Comparison of ENCODE assay signal across 8 mouse cellular contexts in the genomic region with DNA sequence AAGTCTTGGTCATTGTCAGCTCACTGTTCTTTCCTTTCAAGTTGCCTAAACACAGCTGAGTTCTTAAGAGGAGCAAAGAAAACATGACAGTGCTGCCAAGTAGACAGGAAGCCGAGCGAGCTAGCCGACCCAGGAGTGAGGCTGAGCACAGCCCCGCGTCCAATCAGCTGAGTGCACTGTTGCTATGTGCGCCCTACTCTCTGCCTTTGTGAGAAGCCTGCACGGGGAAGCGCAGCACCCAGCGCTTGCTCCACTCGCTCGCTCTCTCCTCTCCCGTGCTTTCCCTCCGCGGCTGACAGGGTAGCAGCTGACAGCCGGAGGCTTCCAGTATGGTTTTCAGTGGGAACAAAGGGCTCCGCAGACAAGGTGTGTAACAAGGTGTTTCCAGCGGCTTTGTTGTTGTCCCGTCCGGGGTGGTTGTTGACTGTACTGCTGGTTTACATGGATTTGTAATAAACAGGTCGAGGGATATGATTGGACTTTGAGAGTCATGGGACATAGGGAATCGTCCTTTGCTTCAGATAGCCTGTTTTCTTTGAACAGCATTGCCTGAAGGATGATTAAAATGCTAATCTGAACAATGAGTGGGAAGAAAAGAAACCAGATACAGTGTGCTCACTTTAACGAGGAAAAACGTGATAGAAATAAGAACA. TPM values are rescaled to one million over a fixed set of nuclear protein-coding genes. Genes with fewer than 3 reads are reported as not detected.
DNase-seq lines count a peak whose midpoint lies in the region; ATAC-seq lines count a peak whose summit lies in the region.

No protein-coding gene starts in this region.

- H3K4me1 ChIP-seq in intestine, embryonic 14.5 days (replicated peaks; ENCODE audit: control insufficient read depth, insufficient read depth, low read length), result peaks cover 20% of the 10 kb centered on the region

- H3K9ac ChIP-seq in intestine, embryonic 14.5 days (ENCODE audit: low read length), result peak overlapping the region; percentile 62

- DNase-seq in adrenal gland, adult (ENCODE audit: inconsistent age in 2 of 2, low spot score in 1 of 2), result peak; percentile 94 to 98
- peak; percentile 95 for DNase-seq in embryo, embryonic 10 days (ENCODE audit: low spot score)
- peak; percentile 80 to 85 for DNase-seq in gastrocnemius, postnatal 36 days
- peak; percentile 90 for DNase-seq in intestine, embryonic 14.5 days (ENCODE audit: low spot score)
- peak; percentile 88 to 92 for DNase-seq in left cerebral cortex, postnatal 10 days (ENCODE audit: extremely low spot score in 1 of 2, low spot score in 2 of 2)
- peak; percentile 94 to 96 for DNase-seq in right cerebral cortex, postnatal 10 days (ENCODE audit: low spot score in 2 of 2)
- peak; percentile 88 for DNase-seq in urinary bladder, postnatal 14 days (ENCODE audit: low spot score)

- H3K9me3 ChIP-seq in intestine, embryonic 14.5 days (ENCODE audit: control insufficient read depth, low read length), result no peaks in the 10 kb centered on the region

- H3K4me3 ChIP-seq in intestine, embryonic 14.5 days (ENCODE audit: low read depth, low read length), result peak overlapping the region; percentile 53

- H3K27me3 ChIP-seq in intestine, embryonic 14.5 days (replicated peaks; ENCODE audit: control insufficient read depth, insufficient read depth, low read length), result no peaks in the 10 kb centered on the region

- H3K27ac ChIP-seq in intestine, embryonic 14.5 days (ENCODE audit: low read depth), result peak overlapping the region; percentile 84

- intact Hi-C loops in gastrocnemius, postnatal 36 days (cut with DNase I), result loop anchor here (2.0 kb wide), 1 partner anchor 23 kb away; a partner anchor contains a TSS
- intact Hi-C loops in left cerebral cortex, postnatal 10 days (cut with DNase I), result no loop called here

- peak; percentile 99 for ATAC-seq in intestine, embryonic 14.5 days (replicated peaks; ENCODE audit: low FRiP score, low TSS enrichment, low read depth)
- ATAC-seq in megakaryocyte progenitor cell, adult 5-6 weeks (replicated peaks; ENCODE audit: poor library complexity), result peak; percentile 99

- H3K36me3 ChIP-seq in intestine, embryonic 14.5 days (ENCODE audit: control insufficient read depth, insufficient read depth, low read length), result no peaks in the 10 kb centered on the region

- WGBS in intestine, embryonic 14.5 days, result under 1% methylated on average over 23 of the region's 23 CpGs

- peak overlapping the region; percentile 72 for H3K4me2 ChIP-seq in intestine, embryonic 14.5 days (ENCODE audit: low read length)

RNA-seq across cellular contexts. Expression of a gene that starts 23.4 kb away (rescaled TPM):
- 10 to 100 TPM; 20.3 to 30.3 TPM for total RNA-seq in gastrocnemius, postnatal 36 days (2021)
- 8.9 and 11.1 TPM in 2 replicates for polyA plus RNA-seq in intestine, embryonic 14.5 days (2014; fragmentation: Nextera tagmentation; extraction: Ambion mirVana)
- 10 to 100 TPM; 25.9 to 33.9 TPM for total RNA-seq in left cerebral cortex, postnatal 10 days (2021)
- total RNA-seq in megakaryocyte progenitor cell, adult 5-6 weeks (2015), result 6.9 and 7.1 TPM in 2 replicates
- total RNA-seq in megakaryocyte progenitor cell, adult 5-6 weeks (2017), result 6.6 and 7.1 TPM in 2 replicates

Comparison
In these comparisons a context has a peak if more than half of its experiments do, and no peak if none do; other contexts are left out.
1. Peak in every context shown above with its lines: DNase-seq, ATAC-seq, H3K4me3 ChIP-seq and H3K27ac ChIP-seq.